Mouse (Mus musculus) cerebellum, adult 9-10 months (tissue): ENCODE data around the gene C3.

Source experiments
- DNase-seq: peaks from one replicate; pipeline ENCODE4 v3.0.0; 2022

C3 gene

GRCm38 (mm10) chr17:57249186-57250181, 21.5 kb upstream of the C3 start, which contains the start of gene Trip10:
Gene Trip10 (plus strand): TSS chr17:57249455.
- peak; percentile 88 for DNase-seq

DNA sequence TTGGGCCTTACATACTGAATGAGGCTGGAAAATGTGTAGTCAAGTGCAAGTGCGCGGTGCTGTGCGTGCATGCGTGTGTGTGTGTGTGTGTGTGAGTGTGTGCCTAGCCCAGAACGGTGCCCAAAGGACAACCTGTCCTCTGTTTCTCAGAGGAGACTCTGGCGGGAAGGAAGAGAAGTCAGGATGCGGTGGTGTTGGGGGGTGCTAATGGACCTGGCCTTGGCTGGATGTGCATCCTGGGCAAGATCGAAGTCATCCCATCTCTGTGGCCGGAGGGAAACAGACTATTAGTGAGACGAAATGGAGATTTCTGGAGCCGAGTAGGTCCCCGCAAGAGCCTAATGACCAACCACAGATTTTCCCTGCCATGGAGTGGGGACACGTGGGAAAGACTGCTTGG, 20.8 kb upstream of the C3 start:
- no peak for DNase-seq

GRCm38 (mm10) chr17:57248201-57248699, 20.3 kb upstream of the C3 start, which contains the start of gene Gpr108:
Gene Gpr108 (minus strand): TSS chr17:57248446.
- peak; percentile 92 for DNase-seq

DNA sequence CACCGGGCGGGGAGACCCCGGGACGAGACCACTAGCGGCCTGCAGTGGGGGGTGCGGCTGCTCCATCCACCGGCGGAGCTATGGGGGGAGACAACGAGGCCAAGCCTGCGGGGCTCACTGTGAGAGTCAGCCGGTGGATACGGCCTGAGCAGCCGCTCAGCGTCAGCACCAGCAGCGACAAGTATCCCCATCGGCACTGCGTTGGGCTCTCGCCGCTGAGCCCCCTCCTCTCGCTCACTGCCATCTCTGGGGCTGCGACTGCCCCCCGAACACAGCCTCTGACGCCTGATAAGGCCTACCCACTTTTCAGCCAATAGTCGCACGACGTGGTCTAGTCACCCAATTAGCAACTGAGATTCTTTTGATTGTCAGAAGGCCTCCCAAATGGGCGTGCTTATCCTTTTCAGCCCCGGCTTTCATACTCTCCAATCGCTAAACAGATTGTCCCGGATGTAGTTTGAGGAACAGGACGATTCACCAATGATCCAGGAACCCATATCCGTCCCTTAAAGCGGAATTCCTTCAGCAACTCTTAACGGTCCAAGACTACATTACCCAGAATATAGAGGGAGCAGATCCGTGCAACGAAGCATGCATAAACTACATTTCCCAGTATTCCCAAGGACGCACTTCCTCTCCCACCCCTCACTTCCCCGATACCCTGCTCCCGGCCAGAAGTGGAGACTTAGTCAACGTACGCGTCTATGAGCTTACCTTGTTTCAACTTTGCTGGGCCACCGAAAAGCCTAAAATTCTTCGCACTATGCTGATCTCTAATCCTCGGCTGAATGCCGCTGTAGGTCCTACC, 19.7 kb upstream of the C3 start:
- peak; percentile 100 for DNase-seq

DNA sequence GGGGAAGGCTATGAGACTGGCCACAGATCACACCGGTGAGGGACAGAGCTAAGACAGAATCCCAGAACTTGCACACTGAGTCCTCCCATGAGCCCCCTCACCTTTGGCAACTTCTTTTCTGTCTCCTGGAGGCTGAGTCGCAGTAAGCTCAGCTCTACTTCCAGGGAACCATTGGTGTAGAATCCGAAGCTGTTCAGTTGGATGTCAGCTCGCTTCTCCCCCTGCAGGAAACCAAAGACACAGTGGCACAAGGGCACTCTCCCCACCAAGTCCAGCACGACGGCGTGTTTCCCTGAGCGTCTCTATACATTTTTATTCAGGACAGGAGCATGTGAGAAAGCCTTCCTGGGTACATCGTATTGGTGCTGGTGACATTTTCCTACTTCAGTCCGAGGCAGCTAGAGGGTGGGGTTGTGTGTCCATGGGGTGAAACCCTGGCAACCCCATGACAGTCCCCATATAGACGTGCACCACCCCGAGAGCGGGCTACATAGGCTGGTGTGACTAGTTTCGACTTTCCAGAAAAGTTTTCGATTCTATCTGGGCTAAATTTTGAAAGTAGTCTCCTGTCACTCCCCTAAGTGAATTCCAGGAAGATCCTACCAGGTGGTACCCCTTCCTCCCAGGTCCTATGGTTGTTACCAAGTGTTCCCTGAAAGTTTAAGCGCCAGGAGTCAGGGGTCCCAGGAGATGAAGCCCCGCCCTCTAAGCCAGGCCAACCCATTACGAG, 18.9 kb upstream of the C3 start:
- peak; percentile 61 for DNase-seq

DNA sequence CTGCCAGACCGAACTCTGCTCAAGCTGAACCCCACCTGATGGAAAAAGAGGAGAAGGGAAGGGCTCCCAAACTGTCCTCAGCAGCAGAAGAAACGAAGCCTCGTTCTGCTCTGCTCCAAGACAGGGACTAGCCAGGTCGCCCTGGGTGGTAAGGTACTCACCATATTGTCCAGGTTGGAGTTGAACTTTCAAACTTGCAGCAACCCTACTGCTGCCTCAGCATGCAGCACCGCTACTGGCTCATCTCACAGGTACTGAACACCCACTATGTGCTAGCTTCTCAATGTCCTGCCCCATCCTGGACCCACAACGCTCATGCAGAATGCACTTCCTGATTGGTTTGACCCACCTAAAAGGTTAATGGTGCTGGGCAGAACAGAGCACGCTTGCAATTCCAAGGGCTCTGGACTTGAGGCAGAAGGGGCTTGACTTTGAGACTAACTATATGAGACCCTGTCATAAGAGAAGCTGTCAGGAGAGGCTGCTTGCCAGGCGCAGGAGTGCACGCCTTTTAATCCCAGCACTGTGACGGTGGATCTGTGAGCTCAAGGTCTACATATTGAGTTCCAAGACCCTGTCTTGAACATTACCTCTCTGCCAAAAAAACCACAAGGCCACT, 17.5 kb upstream of the C3 start:
- peak; percentile 57 for DNase-seq

GRCm38 (mm10) chr17:57243650-57244370, 15.9 kb upstream of the C3 start:
- DNase-seq: no peak

GRCm38 (mm10) chr17:57237181-57237580, 9.2 kb upstream of the C3 start:
- no peak for DNase-seq

- DNase-seq: no peak
Measured at GRCm38 (mm10) chr17:57235803-57236202, 7.9 kb upstream of the C3 start.

GRCm38 (mm10) chr17:57234254-57234928, 6.5 kb upstream of the C3 start:
- DNase-seq: no peak

DNA sequence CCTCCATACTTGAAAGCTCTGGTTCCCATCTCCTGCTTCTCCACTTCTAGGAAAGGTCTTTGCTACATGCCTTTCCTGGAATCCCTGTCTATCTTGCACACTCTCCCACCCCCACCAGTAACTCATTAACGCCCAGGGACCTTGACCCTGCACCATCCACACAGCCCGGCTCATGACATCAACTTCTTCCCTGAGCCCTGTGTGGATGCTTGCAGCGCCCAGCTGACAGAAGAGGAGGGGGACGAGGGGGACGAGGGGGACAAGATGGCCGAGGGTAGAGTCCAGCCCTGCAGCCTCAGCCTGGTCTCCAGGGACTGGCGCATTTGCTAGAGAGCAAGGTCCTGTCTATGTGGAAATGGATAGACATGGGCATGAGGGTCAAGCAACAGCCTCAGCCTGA, 5.1 kb upstream of the C3 start:
- DNase-seq: no peak

GRCm38 (mm10) chr17:57232200-57232599, 4.3 kb upstream of the C3 start:
- no peak for DNase-seq

- DNase-seq: no peak
Measured at GRCm38 (mm10) chr17:57231321-57231771, 3.4 kb upstream of the C3 start.

GRCm38 (mm10) chr17:57230728-57231125, 2.8 kb upstream of the C3 start:
- no peak for DNase-seq

DNA sequence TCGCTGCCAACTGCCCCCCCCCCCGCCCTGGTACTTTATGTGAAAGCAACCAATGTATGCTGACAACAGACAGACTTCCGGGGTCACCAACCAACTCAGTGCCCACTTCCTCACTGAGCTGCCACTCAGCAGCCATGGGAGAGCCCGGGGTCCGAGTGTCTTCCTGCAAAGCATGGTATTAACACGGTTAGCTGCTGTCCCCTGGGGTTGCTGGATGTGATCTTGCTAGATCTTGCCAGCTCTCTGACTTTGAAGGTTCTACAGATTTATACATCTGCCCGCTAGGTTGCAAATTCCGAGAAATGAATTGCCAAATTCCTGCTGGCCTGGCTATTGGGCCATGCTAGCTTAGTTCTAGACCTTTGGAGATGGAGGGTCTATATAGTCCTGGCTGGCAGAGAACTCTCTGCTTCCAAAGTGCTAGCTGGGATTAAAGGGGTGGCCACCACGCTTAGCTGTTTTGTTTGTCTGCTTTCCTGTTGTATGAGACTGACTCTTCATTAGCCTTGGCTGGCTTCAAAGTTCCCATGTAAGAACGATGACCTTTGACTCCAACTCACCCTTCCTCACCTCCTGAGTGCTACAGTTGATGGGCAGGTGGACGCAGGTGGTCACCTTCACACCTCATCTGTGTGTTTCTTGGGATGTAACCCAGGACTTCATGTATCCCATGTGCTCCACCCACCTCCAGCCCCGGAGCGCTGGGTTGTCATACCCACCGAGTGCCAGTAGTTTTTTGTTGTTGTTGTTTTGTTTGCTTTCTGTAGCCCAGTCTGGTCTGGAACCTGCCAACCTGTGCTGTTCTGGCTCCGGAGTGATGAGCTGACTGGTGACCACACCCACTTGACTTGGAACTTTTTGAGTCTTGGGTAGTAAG, 2.2 kb upstream of the C3 start:
- DNase-seq: no peak

DNA sequence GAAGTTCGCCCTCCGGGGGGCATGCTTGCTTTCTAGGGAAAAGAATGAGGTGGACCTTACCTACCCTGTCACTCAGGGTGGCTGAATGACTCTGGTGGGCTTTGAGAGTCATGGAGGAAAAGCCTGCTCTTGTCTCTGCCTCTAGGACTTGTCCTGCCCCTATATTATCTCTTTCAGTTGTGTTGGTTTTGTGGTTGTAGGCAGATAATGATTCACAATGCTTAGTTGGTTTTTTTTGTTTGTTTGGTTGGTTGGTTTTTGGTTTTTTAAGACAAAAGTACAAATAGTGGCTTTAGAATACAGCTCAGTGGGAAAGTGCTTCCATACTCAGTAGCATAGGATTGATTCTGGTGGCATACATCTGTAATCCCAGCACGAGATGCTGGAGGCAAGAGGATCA, 937 bp upstream of the C3 start:
- DNase-seq: no peak

- DNase-seq: no peak
Measured at GRCm38 (mm10) chr17:57227468-57227867, 468 bp downstream of the C3 start.

- no peak for DNase-seq
Measured at GRCm38 (mm10) chr17:57223313-57223712, 4.6 kb downstream of the C3 start.

DNA sequence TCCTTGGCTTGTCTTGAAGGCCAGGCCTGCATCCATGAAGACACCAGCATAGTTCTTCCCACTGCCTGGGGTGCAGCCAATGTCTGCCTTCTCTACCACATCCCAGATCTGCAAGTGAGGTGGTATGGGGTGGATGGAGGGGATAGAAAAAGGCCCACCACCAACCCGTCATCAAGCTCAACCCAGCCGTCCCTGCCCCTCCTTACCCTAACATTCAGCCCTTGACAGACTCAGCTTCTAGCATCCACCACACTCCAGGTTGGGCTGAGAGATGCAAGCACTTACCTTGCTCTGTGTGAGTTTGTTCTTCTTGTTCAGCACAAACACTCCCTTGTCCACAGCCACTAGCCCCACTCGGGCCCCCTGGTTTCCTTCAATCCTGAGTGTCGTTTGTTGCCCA, 6.0 kb downstream of the C3 start:
- no peak for DNase-seq

DNA sequence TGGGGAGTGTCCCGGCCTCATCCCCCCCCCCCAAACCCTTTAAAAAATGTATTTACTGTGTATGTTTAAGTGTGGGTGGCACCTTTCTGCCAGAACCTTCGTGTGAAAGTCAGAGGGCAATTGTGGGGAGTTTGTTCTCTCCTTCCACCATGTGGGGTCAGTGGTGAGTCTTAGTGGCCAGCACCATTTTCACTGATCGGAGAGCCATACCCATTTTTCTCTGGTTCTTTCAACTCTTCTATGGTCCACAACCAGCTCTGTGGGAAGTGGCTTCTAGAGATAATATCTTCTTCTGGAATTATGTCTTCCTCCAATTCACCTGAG, 8.1 kb downstream of the C3 start:
- DNase-seq: no peak
